Mouse (Mus musculus) adipocyte (in vitro differentiated cells): ENCODE measurements around the gene Txnrd3.

ENCODE experiments used
- DNase-seq: peaks from one replicate; pipeline ENCODE4 v3.0.0-alpha.2; 2016; ENCODE audit warnings: low spot score

Gene Txnrd3

GRCm38 (mm10) chr6:89655011-89655410, 11.2 kb downstream of the Txnrd3 start:
- DNase-seq = no peak

GRCm38 (mm10) chr6:89658342-89658741, 14.6 kb downstream of the Txnrd3 start:
- DNase-seq = no peak

- no peak for DNase-seq
Observed at GRCm38 (mm10) chr6:89658931-89659330, 15.1 kb downstream of the Txnrd3 start.

GRCm38 (mm10) chr6:89659692-89660423, 16.1 kb downstream of the Txnrd3 start:
- peak; percentile 64 for DNase-seq

GRCm38 (mm10) chr6:89660490-89660889, 16.7 kb downstream of the Txnrd3 start:
- no peak for DNase-seq

- DNase-seq = no peak
Observed at GRCm38 (mm10) chr6:89662521-89662920, 18.7 kb downstream of the Txnrd3 start.

- no peak for DNase-seq
Observed at GRCm38 (mm10) chr6:89665155-89665554, 21.4 kb downstream of the Txnrd3 start.

- no peak for DNase-seq
Observed at GRCm38 (mm10) chr6:89665667-89666066, 21.9 kb downstream of the Txnrd3 start.

- DNase-seq = no peak
Observed at GRCm38 (mm10) chr6:89666976-89667375, 23.2 kb downstream of the Txnrd3 start.

GRCm38 (mm10) chr6:89669556-89669955, 25.8 kb downstream of the Txnrd3 start:
- DNase-seq = no peak

GRCm38 (mm10) chr6:89671431-89671830, 27.6 kb downstream of the Txnrd3 start:
- no peak for DNase-seq

- DNase-seq = no peak
Observed at GRCm38 (mm10) chr6:89672641-89673040, 28.9 kb downstream of the Txnrd3 start.

GRCm38 (mm10) chr6:89673135-89673780, 29.5 kb downstream of the Txnrd3 start:
- DNase-seq = no peak

GRCm38 (mm10) chr6:89678522-89678921, 34.7 kb downstream of the Txnrd3 start:
- no peak for DNase-seq

GRCm38 (mm10) chr6:89679291-89679835, 35.6 kb downstream of the Txnrd3 start:
- DNase-seq = peak; percentile 86

- peak; percentile 91 for DNase-seq
Observed at GRCm38 (mm10) chr6:89680155-89680554, 36.4 kb downstream of the Txnrd3 start.

- peak; percentile 77 for DNase-seq
Observed at GRCm38 (mm10) chr6:89684231-89684630, 40.4 kb downstream of the Txnrd3 start.

GRCm38 (mm10) chr6:89687100-89687499, 43.3 kb downstream of the Txnrd3 start:
- DNase-seq = no peak

- peak; percentile 45 for DNase-seq
Observed at GRCm38 (mm10) chr6:89706624-89707023, 62.8 kb downstream of the Txnrd3 start.

GRCm38 (mm10) chr6:89707240-89707639, 63.5 kb downstream of the Txnrd3 start, which contains the start of gene Vmn1r40:
Gene Vmn1r40 (plus strand): TSS chr6:89707540.
- no peak for DNase-seq

GRCm38 (mm10) chr6:89718051-89718450, 74.3 kb downstream of the Txnrd3 start:
- peak; percentile 24 for DNase-seq
